ENCODE assay signal across 18 mouse cellular contexts in the genomic region with DNA sequence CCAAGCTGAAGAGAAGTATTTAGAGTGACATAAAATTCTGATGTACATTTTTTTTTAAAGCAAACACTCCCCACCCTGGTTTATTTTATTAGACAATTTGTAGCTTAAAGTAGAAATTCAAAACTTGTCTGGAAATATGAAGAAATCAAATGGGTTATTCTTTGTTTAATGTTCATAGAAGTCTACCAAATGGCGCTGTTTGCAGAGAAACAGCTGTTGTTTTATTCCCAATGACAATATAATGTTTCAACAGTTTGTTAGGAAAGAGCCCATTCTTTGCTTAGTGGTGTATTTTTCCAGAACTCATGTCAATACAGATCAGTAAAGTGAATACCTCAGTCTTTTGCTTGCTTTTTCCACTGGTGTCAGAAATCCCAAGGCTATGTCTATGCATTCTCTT.
DNase-seq lines count a peak whose midpoint lies in the region; ATAC-seq and TF ChIP-seq lines count a peak whose summit lies in the region.
"Had no signal": no experiment of that assay in that cellular context is flagged by ENCODE, and none has a peak within 500 bp of the region (broad histone marks: within the 10 kb centered on the region; RNA-seq: fewer than 3 reads in every experiment).

No protein-coding gene starts in this region.

- H3K27me3 ChIP-seq in forebrain, postnatal 0 days (ENCODE audit: insufficient read depth, low read length): no peaks in the 10 kb centered on the region
- H3K27me3 ChIP-seq in forebrain, embryonic 16.5 days (replicated peaks; ENCODE audit: control insufficient read depth, insufficient read depth, low read length): no peaks in the 10 kb centered on the region
- no peaks in the 10 kb centered on the region for H3K27me3 ChIP-seq in limb, embryonic 14.5 days (ENCODE audit: control insufficient read depth, insufficient read depth, low read length)
- H3K27me3 ChIP-seq in limb, embryonic 10.5 days (ENCODE audit: low read depth, poor library complexity, severe bottlenecking): no peaks in the 10 kb centered on the region
- H3K27me3 ChIP-seq: embryonic facial prominence, embryonic 13.5 days; forebrain, embryonic 13.5 days; heart, embryonic 13.5 days; hindbrain, embryonic 12.5 days had no signal

- no peaks in the 10 kb centered on the region for H3K36me3 ChIP-seq in forebrain, postnatal 0 days (ENCODE audit: insufficient read depth)
- no peaks in the 10 kb centered on the region for H3K36me3 ChIP-seq in forebrain, embryonic 16.5 days (ENCODE audit: control insufficient read depth, insufficient read depth)
- no peaks in the 10 kb centered on the region for H3K36me3 ChIP-seq in limb, embryonic 14.5 days (ENCODE audit: control insufficient read depth, insufficient read depth, low read length)
- no peaks in the 10 kb centered on the region for H3K36me3 ChIP-seq in limb, embryonic 10.5 days
- H3K36me3 ChIP-seq: embryonic facial prominence, embryonic 13.5 days; heart, embryonic 13.5 days; hindbrain, embryonic 12.5 days had no signal

- no peaks in the 10 kb centered on the region for H3K9me3 ChIP-seq in forebrain, postnatal 0 days (ENCODE audit: low read length)
- no peaks in the 10 kb centered on the region for H3K9me3 ChIP-seq in forebrain, embryonic 16.5 days (ENCODE audit: control insufficient read depth, low read length)
- no peaks in the 10 kb centered on the region for H3K9me3 ChIP-seq in limb, embryonic 14.5 days (ENCODE audit: control insufficient read depth, low read length)
- H3K9me3 ChIP-seq in limb, embryonic 10.5 days (replicated peaks): no peaks in the 10 kb centered on the region
- H3K9me3 ChIP-seq: embryonic facial prominence, embryonic 13.5 days; forebrain, embryonic 13.5 days; heart, embryonic 13.5 days; hindbrain, embryonic 12.5 days had no signal

- no peak overlapping the region for H3K4me2 ChIP-seq in forebrain, postnatal 0 days (ENCODE audit: low read depth)
- no peak overlapping the region for H3K4me2 ChIP-seq in forebrain, embryonic 16.5 days (ENCODE audit: low read length)
- H3K4me2 ChIP-seq in limb, embryonic 14.5 days (replicated peaks; ENCODE audit: low read depth, low read length, severe bottlenecking): no peak overlapping the region
- H3K4me2 ChIP-seq: embryonic facial prominence, embryonic 13.5 days; forebrain, embryonic 13.5 days; heart, embryonic 13.5 days; hindbrain, embryonic 12.5 days had no signal

- no peak for TF ChIP-seq CTCF in forebrain, postnatal 0 days (IDR thresholded peaks at IDR 0.05; ENCODE audit: low read depth)

- DNase-seq in forebrain, postnatal 0 days: peak; percentile 10
- DNase-seq in limb, embryonic 14.5 days (ENCODE audit: low spot score): no peak
- DNase-seq in limb, embryonic 10.5 days (ENCODE audit: low spot score): no peak
- DNase-seq in brain, adult 2 months (ENCODE audit: low read depth, low spot score): peak; percentile 5
- peak; percentile 9 for DNase-seq in lung, postnatal 25 days (ENCODE audit: low spot score)
- no peak for DNase-seq in left cerebral cortex, adult 9 months (ENCODE audit: low spot score in 2 of 2)
- DNase-seq: adrenal gland, postnatal 10 days; cerebellum, adult 11-12 months; cerebellum, adult 9-10 months; cerebellum, postnatal 25 days; gastrocnemius, postnatal 36 days; heart, adult 11 months; heart, postnatal 36 days had no signal

- H3K4me3 ChIP-seq in forebrain, postnatal 0 days (ENCODE audit: low read depth, low read length): no peak overlapping the region
- no peak overlapping the region for H3K4me3 ChIP-seq in forebrain, embryonic 16.5 days (replicated peaks; ENCODE audit: low read length)
- H3K4me3 ChIP-seq in limb, embryonic 14.5 days (replicated peaks; ENCODE audit: low read length): no peak overlapping the region
- no peak overlapping the region for H3K4me3 ChIP-seq in limb, embryonic 10.5 days
- H3K4me3 ChIP-seq: embryonic facial prominence, embryonic 13.5 days; forebrain, embryonic 13.5 days; heart, embryonic 13.5 days; hindbrain, embryonic 12.5 days had no signal

- no peaks in the 10 kb centered on the region for H3K4me1 ChIP-seq in forebrain, postnatal 0 days (ENCODE audit: insufficient read depth)
- H3K4me1 ChIP-seq in forebrain, embryonic 16.5 days (replicated peaks; ENCODE audit: control insufficient read depth, insufficient read depth, low read length): no peaks in the 10 kb centered on the region
- H3K4me1 ChIP-seq in limb, embryonic 14.5 days (ENCODE audit: control insufficient read depth, insufficient read depth, low read length): no peaks in the 10 kb centered on the region
- no peaks in the 10 kb centered on the region for H3K4me1 ChIP-seq in limb, embryonic 10.5 days
- H3K4me1 ChIP-seq: embryonic facial prominence, embryonic 13.5 days; forebrain, embryonic 13.5 days; heart, embryonic 13.5 days; hindbrain, embryonic 12.5 days had no signal

- TF ChIP-seq POLR2A in limb, embryonic 14.5 days (IDR thresholded peaks at IDR 0.05; ENCODE audit: borderline replicate concordance, extremely low read depth, insufficient read depth, insufficient read length): no peak

- 84% methylated on average over 1 of the region's 1 CpGs for WGBS in forebrain, postnatal 0 days
- 89% methylated on average over 1 of the region's 1 CpGs for WGBS in forebrain, embryonic 16.5 days
- 58% methylated on average over 1 of the region's 1 CpGs for WGBS in limb, embryonic 14.5 days
- 87% methylated on average over 1 of the region's 1 CpGs for WGBS in limb, embryonic 10.5 days

- no peak for ATAC-seq in forebrain, postnatal 0 days
- ATAC-seq in forebrain, embryonic 16.5 days: no peak
- 0 out of 2 replicates have a peak, but pooled peaks have one; percentile 41 for ATAC-seq in limb, embryonic 14.5 days (ENCODE audit: low FRiP score, low read depth)
- ATAC-seq: forebrain, embryonic 13.5 days had no signal

- H3K9ac ChIP-seq in forebrain, postnatal 0 days: no peak overlapping the region
- H3K9ac ChIP-seq in forebrain, embryonic 16.5 days (replicated peaks; ENCODE audit: low read depth, low read length): no peak overlapping the region
- H3K9ac ChIP-seq in limb, embryonic 14.5 days (ENCODE audit: low read depth, low read length, severe bottlenecking): no peak overlapping the region
- H3K9ac ChIP-seq: embryonic facial prominence, embryonic 13.5 days; forebrain, embryonic 13.5 days; heart, embryonic 13.5 days; hindbrain, embryonic 12.5 days had no signal

- H3K27ac ChIP-seq in forebrain, postnatal 0 days (ENCODE audit: low read depth, low read length): no peak overlapping the region
- no peak overlapping the region for H3K27ac ChIP-seq in forebrain, embryonic 16.5 days (ENCODE audit: low read length)
- no peak overlapping the region for H3K27ac ChIP-seq in limb, embryonic 14.5 days (replicated peaks; ENCODE audit: low read depth, low read length)
- no peak overlapping the region for H3K27ac ChIP-seq in limb, embryonic 10.5 days
- H3K27ac ChIP-seq: embryonic facial prominence, embryonic 13.5 days; forebrain, embryonic 13.5 days; heart, embryonic 13.5 days; hindbrain, embryonic 12.5 days had no signal

Comparison
In these comparisons a context has a peak if more than half of its experiments do, and no peak if none do; other contexts are left out.
1. DNase-seq: peak in forebrain, postnatal 0 days (single experiment), brain, adult 2 months (single experiment) and lung, postnatal 25 days (single experiment); none in limb, embryonic 14.5 days (single experiment), limb, embryonic 10.5 days (single experiment) and left cerebral cortex, adult 9 months (0 of 2).